Mouse (Mus musculus) kidney, embryonic 14.5 days (tissue): ENCODE results near the gene Lin9. TPM values are rescaled to one million over a fixed set of nuclear protein-coding genes. Genes with fewer than 3 reads are reported as not detected.

Experiments used
- ATAC-seq: fragments of 200-750 bp; cut with Nextera tagmentation; 2 replicates; pipeline ENCODE4 v1.8.0; 2017; ENCODE audit warnings: moderate number of reproducible peaks, mild to moderate bottlenecking, moderate TSS enrichment, moderate library complexity; ENCODE audit not compliant: low FRiP score, low TSS enrichment
- H3K27ac ChIP-seq: fragments of 300-500 bp; sonication (generic); 2 replicates; pipeline ENCODE4 v1.5.1; 2014; ENCODE audit warnings: low read depth, mild to moderate bottlenecking, low read length, moderate library complexity, mixed read lengths
- H3K27me3 ChIP-seq: fragments of 300-500 bp; sonication (generic); 2 replicates; pipeline ENCODE4 v1.6.1; 2014; ENCODE audit warnings: mild to moderate bottlenecking, low read length; ENCODE audit not compliant: control insufficient read depth, insufficient read depth
- H3K36me3 ChIP-seq: fragments of 300-500 bp; sonication (generic); 2 replicates; pipeline ENCODE4 v1.6.1; 2014; ENCODE audit warnings: low read length, mixed read lengths; ENCODE audit not compliant: control insufficient read depth, insufficient read depth
- H3K4me1 ChIP-seq: fragments of 300-500 bp; sonication (generic); 2 replicates; pipeline ENCODE4 v1.6.1; 2014; ENCODE audit warnings: low read length, mixed read lengths; ENCODE audit not compliant: control insufficient read depth, insufficient read depth
- H3K4me2 ChIP-seq: fragments of 300-500 bp; sonication (generic); replicated peaks from 2 replicates; pipeline ENCODE4 v1.6.1; 2014; ENCODE audit warnings: low read depth, mild to moderate bottlenecking, low read length
- H3K4me3 ChIP-seq: fragments of 300-500 bp; sonication (generic); 2 replicates; pipeline ENCODE4 v1.5.1; 2014; ENCODE audit warnings: mild to moderate bottlenecking, low read length
- H3K9ac ChIP-seq: fragments of 300-500 bp; sonication (generic); 2 replicates; pipeline ENCODE4 v1.6.1; 2014; ENCODE audit warnings: low read depth, mild to moderate bottlenecking, low read length, moderate library complexity
- H3K9me3 ChIP-seq: fragments of 300-500 bp; sonication (generic); 2 replicates; pipeline ENCODE4 v1.6.1; 2016; ENCODE audit warnings: low read length; ENCODE audit not compliant: control insufficient read depth
- WGBS: fragments of 180-500 bp; shearing (Covaris S2); extraction: QIAGEN DNeasy Blood & Tissue Kit; methylation state at CpG from one replicate; pipeline ENCODE4 v1.1.7; 2014; 5-methylcytosine and 5-hydroxymethylcytosine counted together
- polyA plus RNA-seq: library from polyadenylated mRNA; unstranded; fragments of >200 nt; fragmentation: Nextera tagmentation; extraction: Ambion mirVana; gene quantifications from 2 replicates; pipeline ENCODE4 v1.2.1, GENCODE M21; 2014

Gene Lin9
- polyA plus RNA-seq, 1 experiment from 2014 or later, result 22.0 TPM

DNA sequence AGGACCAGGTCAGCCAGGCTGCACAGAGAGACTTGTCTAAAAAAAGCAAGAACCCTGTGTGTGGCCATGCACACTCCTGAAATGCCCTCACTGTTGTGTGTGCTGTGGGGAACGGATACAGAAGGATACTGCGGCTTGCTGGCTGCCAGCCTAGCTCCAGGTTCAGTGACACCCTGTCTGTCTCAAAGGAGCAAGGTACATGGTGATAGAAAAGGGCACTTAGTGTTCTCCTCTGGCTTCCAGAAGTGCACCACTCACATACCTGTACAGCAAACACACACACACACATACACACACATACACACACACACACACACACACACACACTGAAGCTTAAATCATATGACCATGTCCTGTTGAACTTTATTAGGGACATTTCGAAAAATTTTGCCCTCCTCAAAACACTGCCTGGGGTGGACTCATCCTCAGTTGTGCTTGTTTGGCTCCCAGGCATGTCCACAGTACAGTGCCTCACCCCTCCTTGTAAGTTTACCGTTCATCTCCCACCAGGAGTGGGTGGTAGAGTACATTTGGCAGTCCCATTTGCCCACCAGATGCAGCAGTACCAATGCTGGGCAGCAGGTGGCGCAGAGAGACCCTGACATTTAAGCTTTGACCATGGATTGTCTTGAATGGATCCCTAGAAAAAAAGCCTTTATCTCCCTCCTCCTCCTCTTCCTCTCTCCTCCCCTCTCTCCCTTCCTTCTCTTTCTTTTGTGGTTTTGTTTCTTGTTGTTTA is 79.2 kb downstream of the Lin9 start:
- H3K9me3 ChIP-seq, result no peaks in the 10 kb centered on the region
- H3K27me3 ChIP-seq, result no peaks in the 10 kb centered on the region
- H3K27ac ChIP-seq, result no peak overlapping the region
- H3K36me3 ChIP-seq, result no peaks in the 10 kb centered on the region
- no peak overlapping the region for H3K4me3 ChIP-seq
- ATAC-seq, result peak; percentile 63; the same call in 1 of the 2 replicates
- H3K4me1 ChIP-seq, result no peaks in the 10 kb centered on the region
- H3K9ac ChIP-seq, result no peak overlapping the region
- WGBS, result 45% methylated on average over 5 of the region's 5 CpGs
- no peak overlapping the region for H3K4me2 ChIP-seq

DNA sequence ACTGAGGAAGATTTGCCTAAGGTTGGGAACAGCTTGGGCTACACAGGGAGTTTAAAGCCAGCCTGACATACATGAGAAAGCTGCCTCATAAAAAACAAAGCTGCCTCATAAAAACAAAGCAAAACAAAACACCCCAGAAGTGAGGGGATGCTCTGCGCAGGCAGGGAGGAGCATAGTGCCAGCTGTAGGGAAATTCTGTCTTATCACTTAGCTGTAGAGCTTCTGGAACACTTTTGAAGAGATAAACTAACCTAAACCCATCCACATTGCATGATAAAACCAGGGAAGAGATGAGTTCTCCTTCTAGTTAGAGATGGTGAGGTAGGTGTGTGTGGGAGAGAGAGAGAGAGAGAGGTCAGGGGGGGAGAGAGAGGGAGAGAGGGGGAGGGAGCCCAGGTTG is 81.7 kb downstream of the Lin9 start:
- Histone ChIP-seq H3K9me3 (no peaks in the 10 kb centered on the region), H3K27ac (no peak overlapping the region), H3K4me2 (no peak overlapping the region), H3K9ac (no peak overlapping the region), H3K4me1 (peaks cover 5% of the 10 kb centered on the region; the same call in 1 of the 2 replicates), H3K27me3 (no peaks in the 10 kb centered on the region), H3K4me3 (no peak overlapping the region), H3K36me3 (no peaks in the 10 kb centered on the region)
- no peak for ATAC-seq
- WGBS, result 55% methylated on average over 1 of the region's 1 CpGs

DNA sequence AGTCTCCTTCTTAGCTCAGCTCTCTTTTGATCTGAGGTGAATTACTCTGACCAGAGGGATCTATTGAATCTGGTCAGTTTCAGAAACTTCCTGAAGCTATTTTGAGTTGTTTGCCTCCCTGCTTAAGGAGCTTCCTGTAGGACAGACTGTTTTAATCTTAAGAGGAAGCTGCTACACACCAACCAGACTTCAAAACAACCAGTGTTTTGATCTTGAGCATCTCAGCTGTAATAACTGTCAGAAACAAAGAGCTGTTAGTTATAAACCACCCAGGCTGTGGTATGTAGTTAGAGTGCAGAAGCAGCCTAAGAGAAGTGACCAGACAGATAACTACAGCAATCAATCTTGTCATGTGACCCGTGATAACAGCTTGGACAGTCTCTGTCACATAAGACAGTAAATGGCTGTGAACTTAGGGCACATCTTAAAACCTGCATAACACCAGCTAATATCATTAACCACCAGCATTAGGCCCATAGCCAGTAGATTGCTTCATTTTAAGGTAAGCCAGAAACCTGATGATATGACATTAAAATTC is 82.8 kb downstream of the Lin9 start:
- no peaks in the 10 kb centered on the region for H3K27me3 ChIP-seq
- no peaks in the 10 kb centered on the region for H3K36me3 ChIP-seq
- WGBS, result 31% methylated on average over 1 of the region's 1 CpGs
- H3K4me3 ChIP-seq, result no peak overlapping the region
- no peak overlapping the region for H3K9ac ChIP-seq
- ATAC-seq, result no peak
- no peak overlapping the region for H3K4me2 ChIP-seq
- H3K9me3 ChIP-seq, result no peaks in the 10 kb centered on the region
- H3K27ac ChIP-seq, result no peak overlapping the region
- peaks cover 11% of the 10 kb centered on the region; the same call in 1 of the 2 replicates for H3K4me1 ChIP-seq

DNA sequence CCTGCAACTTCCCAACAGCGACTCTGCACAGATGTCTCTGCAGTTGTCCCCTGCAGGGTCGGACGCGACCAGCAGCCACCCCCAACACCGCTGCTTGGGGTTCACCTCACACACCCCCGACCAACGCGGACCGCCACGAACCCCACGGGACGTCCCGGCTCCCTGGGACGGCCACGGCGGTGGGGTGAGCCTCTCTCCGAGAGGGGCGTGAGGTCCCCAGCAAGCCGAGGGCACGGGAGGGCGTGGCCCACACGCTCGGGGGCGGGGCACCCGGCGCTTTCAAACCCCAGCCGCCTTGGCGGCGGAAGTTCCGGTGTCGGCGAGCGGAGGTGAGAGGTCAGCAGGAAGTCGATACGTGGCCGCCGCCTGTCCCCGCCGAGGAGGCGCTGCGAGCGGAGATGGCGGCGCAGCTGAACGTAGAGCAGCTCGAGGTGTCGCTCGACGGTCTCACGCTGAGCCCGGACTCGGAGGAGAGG is 84.8 kb downstream of the Lin9 start, which contains the start of gene Acbd3:
Gene Acbd3, plus strand, starts transcription at position 340 of the 476 bp plus-strand sequence.
- no peaks in the 10 kb centered on the region for H3K36me3 ChIP-seq
- H3K27me3 ChIP-seq, result no peaks in the 10 kb centered on the region
- peaks cover 11% of the 10 kb centered on the region for H3K4me1 ChIP-seq
- H3K27ac ChIP-seq, result peak within 1 kb of the TSS; percentile 93
- 0% methylated on average over 48 of the region's 52 CpGs for WGBS
- peak within 1 kb of the TSS; percentile 99 for H3K9ac ChIP-seq
- H3K4me3 ChIP-seq, result peak within 1 kb of the TSS; percentile 100
- H3K9me3 ChIP-seq, result no peaks in the 10 kb centered on the region
- ATAC-seq, result peak; percentile 93
- H3K4me2 ChIP-seq, result peak within 1 kb of the TSS; percentile 67

DNA sequence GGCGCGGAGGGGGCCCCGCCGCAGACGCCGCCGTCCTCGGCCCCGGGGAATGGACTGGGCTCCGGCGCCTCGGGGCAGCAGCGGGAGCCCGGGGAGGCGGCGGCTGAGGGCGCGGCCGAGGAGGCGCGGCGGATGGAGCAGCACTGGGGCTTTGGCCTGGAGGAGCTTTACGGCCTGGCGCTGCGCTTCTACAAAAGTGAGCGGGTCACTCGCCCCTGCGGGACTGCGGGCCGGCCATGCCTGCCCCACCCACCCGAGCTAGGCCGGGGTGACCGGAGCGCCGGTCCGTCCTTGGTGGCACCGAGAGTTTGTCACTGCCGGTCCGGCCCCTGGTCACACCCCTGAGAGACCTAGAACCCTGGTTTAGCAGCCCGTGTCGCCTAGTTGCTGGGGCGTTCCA is 85.2 kb downstream of the Lin9 start:
- 0% methylated on average over 29 of the region's 42 CpGs for WGBS

DNA sequence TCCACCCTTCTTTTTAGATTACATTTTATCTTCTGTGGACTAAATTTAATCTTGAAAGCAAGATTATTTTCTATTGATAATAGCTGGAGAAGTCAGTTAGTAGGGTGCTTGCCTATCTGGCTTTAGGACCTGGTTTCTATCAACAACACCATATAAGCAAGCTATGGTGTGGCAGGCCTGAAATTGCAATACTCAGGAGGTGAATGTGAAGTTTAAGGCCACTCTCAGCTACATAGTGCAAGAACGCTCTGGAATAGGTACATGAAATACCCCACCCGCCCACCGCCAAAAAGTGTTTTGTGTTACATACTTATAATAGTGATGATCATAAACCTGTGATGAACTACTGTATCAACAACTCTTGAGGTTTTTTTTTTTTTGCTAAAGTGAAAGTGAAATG is 88.3 kb downstream of the Lin9 start:
- H3K36me3 ChIP-seq, result peaks cover 8% of the 10 kb centered on the region
- ATAC-seq, result no peak
- no peak overlapping the region for H3K4me2 ChIP-seq
- H3K27me3 ChIP-seq, result no peaks in the 10 kb centered on the region
- no peak overlapping the region for H3K4me3 ChIP-seq
- 90% methylated on average over 3 of the region's 3 CpGs for WGBS
- no peaks in the 10 kb centered on the region for H3K9me3 ChIP-seq
- H3K4me1 ChIP-seq, result peaks cover 11% of the 10 kb centered on the region
- H3K27ac ChIP-seq, result no peak overlapping the region
- no peak overlapping the region for H3K9ac ChIP-seq

More for the DNA sequence above, 85.2 kb downstream of the Lin9 start:
- Histone ChIP-seq H3K4me2 (peak overlapping the region; percentile 67), H3K4me1 (peaks cover 11% of the 10 kb centered on the region), H3K36me3 (no peaks in the 10 kb centered on the region), H3K4me3 (peak overlapping the region; percentile 100), H3K9ac (peak overlapping the region; percentile 99), H3K9me3 (no peaks in the 10 kb centered on the region), H3K27me3 (no peaks in the 10 kb centered on the region), H3K27ac (peak overlapping the region; percentile 93)
- peak; percentile 66 for ATAC-seq

Other genes starting within 250 kb of the Lin9 start
- 1.7 and 1.8 TPM in 2 replicates for gene Stum, start 157.6 kb upstream of the Lin9 start, polyA plus RNA-seq
- gene Parp1, start 72.2 kb upstream of the Lin9 start, polyA plus RNA-seq, result 110 and 165 TPM in 2 replicates
- gene Mixl1, start 55.9 kb downstream of the Lin9 start, polyA plus RNA-seq, result 0.36 and 0.47 TPM in 2 replicates
- gene Acbd3, start 84.9 kb downstream of the Lin9 start, polyA plus RNA-seq, result 18.8 and 28.0 TPM in 2 replicates
- 2,845 and 3,531 TPM in 2 replicates for gene H3f3a, start 172.8 kb downstream of the Lin9 start, polyA plus RNA-seq
- 32.9 and 39.6 TPM in 2 replicates for gene Sde2, start 210.0 kb downstream of the Lin9 start, polyA plus RNA-seq